Comparison of ENCODE assay signal across 19 mouse cellular contexts in the genomic region with DNA sequence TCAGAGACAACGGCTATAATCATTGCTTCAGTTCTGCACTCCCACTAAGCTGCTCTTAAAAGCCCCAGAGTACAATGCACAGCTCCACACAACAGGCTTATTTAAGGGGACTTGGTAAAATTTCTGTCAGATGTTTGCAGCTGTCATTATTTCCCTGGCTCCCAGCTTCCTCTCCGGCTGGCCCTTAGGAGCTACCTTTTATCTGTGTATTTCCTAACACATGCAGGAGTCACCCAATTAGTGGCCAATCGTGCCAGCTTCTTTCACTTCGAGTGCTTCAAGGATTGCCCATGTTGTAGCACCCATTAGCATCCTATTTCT. TPM values are rescaled to one million over a fixed set of nuclear protein-coding genes. Genes with fewer than 3 reads are reported as not detected.
"Had no signal": no experiment of that assay in that cellular context is flagged by ENCODE, and none has a peak within 500 bp of the region (broad histone marks: within the 10 kb centered on the region; RNA-seq: fewer than 3 reads in every experiment).

No protein-coding gene starts in this region.

- H3K27ac ChIP-seq: kidney, embryonic 15.5 days; left cerebral cortex, adult 2 months; liver, embryonic 13.5 days; midbrain, embryonic 12.5 days; neural tube, embryonic 13.5 days; stomach, embryonic 15.5 days had no signal

- DNase-seq: kidney, adult 2 months; liver; liver, embryonic 13.5 days; liver, postnatal 0 days; retina, postnatal 1 day; right cerebral cortex, postnatal 4 days; spleen, adult 18-20 months had no signal

- ATAC-seq: liver, postnatal 0 days; midbrain, embryonic 16.5 days had no signal

- H3K9ac ChIP-seq: kidney, embryonic 15.5 days; liver, embryonic 13.5 days; liver, postnatal 0 days; midbrain, embryonic 12.5 days; neural tube, embryonic 13.5 days; stomach, embryonic 15.5 days had no signal

- H3K36me3 ChIP-seq: kidney, embryonic 15.5 days; liver, embryonic 13.5 days; midbrain, embryonic 12.5 days; neural tube, embryonic 13.5 days; stomach, embryonic 15.5 days had no signal

- H3K4me2 ChIP-seq: kidney, embryonic 15.5 days; liver, embryonic 13.5 days; midbrain, embryonic 12.5 days; neural tube, embryonic 13.5 days; stomach, embryonic 15.5 days had no signal

- H3K4me3 ChIP-seq: kidney, embryonic 15.5 days; left cerebral cortex, adult 2 months; liver, embryonic 13.5 days; midbrain, embryonic 12.5 days; neural tube, embryonic 13.5 days; stomach, embryonic 15.5 days had no signal

- H3K27me3 ChIP-seq: kidney, embryonic 15.5 days; liver, embryonic 13.5 days; neural tube, embryonic 13.5 days; stomach, embryonic 15.5 days had no signal

- H3K4me1 ChIP-seq: liver, embryonic 13.5 days; midbrain, embryonic 12.5 days had no signal

- H3K9me3 ChIP-seq: kidney, embryonic 15.5 days; liver, embryonic 13.5 days; midbrain, embryonic 12.5 days; neural tube, embryonic 13.5 days; stomach, embryonic 15.5 days had no signal

RNA-seq across cellular contexts. Expression of gene Krt84, which starts 5.9 kb away (rescaled TPM):
- total RNA-seq: layer of hippocampus, adult 8-10 months; layer of hippocampus, postnatal 14 days; left cerebral cortex, adult 2 months; left cerebral cortex, postnatal 14 days; megakaryocyte-erythroid progenitor cell, adult 5-6 weeks had no signal
- polyA plus RNA-seq: kidney, adult 2 months; kidney, embryonic 15.5 days; limb, embryonic 11.5 days; liver, embryonic 13.5 days; liver, postnatal 0 days; midbrain, embryonic 12.5 days; midbrain, embryonic 16.5 days; neural tube, embryonic 13.5 days; stomach, embryonic 15.5 days had no signal

RNA-seq across cellular contexts. Expression of gene Krt82, which starts 11.9 kb away (rescaled TPM):
- total RNA-seq: layer of hippocampus, adult 8-10 months; layer of hippocampus, postnatal 14 days; left cerebral cortex, adult 2 months; left cerebral cortex, postnatal 14 days; megakaryocyte-erythroid progenitor cell, adult 5-6 weeks had no signal
- polyA plus RNA-seq: kidney, adult 2 months; kidney, embryonic 15.5 days; large intestine, adult 2 months; limb, embryonic 11.5 days; liver, embryonic 13.5 days; liver, postnatal 0 days; midbrain, embryonic 12.5 days; midbrain, embryonic 16.5 days; neural tube, embryonic 13.5 days; stomach, embryonic 15.5 days had no signal

RNA-seq across cellular contexts. Expression of gene Gm49425, which starts 21.5 kb away (rescaled TPM):
- total RNA-seq: layer of hippocampus, adult 8-10 months; layer of hippocampus, postnatal 14 days; left cerebral cortex, adult 2 months; left cerebral cortex, postnatal 14 days; megakaryocyte-erythroid progenitor cell, adult 5-6 weeks had no signal
- polyA plus RNA-seq: kidney, adult 2 months; kidney, embryonic 15.5 days; large intestine, adult 2 months; limb, embryonic 11.5 days; liver, embryonic 13.5 days; liver, postnatal 0 days; midbrain, embryonic 12.5 days; midbrain, embryonic 16.5 days; neural tube, embryonic 13.5 days; stomach, embryonic 15.5 days had no signal

RNA-seq across cellular contexts. Expression of gene Krt90, which starts 24.2 kb away (rescaled TPM):
- total RNA-seq: left cerebral cortex, adult 2 months; left cerebral cortex, postnatal 14 days; megakaryocyte-erythroid progenitor cell, adult 5-6 weeks had no signal
- polyA plus RNA-seq: kidney, adult 2 months; limb, embryonic 11.5 days; liver, embryonic 13.5 days; liver, postnatal 0 days had no signal

RNA-seq across cellular contexts. Expression of gene Krt75, which starts 35.2 kb away (rescaled TPM):
- total RNA-seq: layer of hippocampus, adult 8-10 months; left cerebral cortex, adult 2 months; left cerebral cortex, postnatal 14 days; megakaryocyte-erythroid progenitor cell, adult 5-6 weeks had no signal
- polyA plus RNA-seq: kidney, adult 2 months; large intestine, adult 2 months; limb, embryonic 11.5 days; liver, embryonic 13.5 days; liver, postnatal 0 days; midbrain, embryonic 12.5 days had no signal
